Mouse (Mus musculus) right cerebral cortex, postnatal 14 days (tissue): ENCODE data around the gene Rhd.
"Not testable (repeated sequence)": the region's sequence is repeated elsewhere in the genome, so short reads cannot be mapped to it uniquely, and the experiment has no call there.

Source experiments
- DNase-seq: peaks from one replicate; pipeline ENCODE4 v3.0.0; 2022

Rhd gene

DNA sequence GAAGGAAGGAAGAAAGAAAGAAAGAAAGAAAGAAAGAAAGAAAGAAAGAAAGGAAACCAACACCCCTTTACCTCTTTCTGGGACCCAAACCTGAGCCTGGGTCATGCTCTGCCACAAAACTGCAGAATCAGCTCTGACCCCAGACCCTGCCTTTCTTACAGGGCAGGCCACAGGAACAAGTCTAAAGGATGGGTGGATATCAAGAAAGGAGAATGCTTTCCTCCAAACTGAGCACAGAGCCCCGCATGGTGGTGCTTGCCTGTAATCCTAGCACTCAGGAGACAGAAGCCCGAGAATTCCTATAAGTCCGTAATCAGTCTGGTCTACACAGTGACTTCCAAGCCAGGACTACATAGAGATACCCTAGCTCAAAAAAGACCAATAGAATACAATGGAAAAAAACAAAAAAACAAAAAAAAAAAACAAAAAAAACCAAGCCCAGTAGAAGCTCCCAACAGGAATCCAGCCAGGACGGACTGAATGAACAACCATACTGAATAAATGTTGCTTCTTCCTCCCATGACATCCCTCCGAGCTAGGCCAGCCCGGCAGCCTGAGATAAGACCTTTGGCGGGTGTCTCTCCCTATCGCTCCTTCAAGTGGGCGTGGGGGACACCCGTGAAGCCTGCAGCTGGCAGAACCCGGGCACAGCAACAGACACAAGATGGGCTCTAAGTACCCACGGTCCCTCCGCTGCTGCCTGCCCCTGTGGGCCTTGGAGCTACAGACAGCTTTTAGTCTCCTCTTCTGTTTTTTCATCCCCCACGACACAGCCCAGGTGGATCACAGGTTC lies at the start of gene Rhd:
Gene Rhd (plus strand): TSS at position 600 of the 793 bp plus-strand sequence.
- no peak for DNase-seq

DNA sequence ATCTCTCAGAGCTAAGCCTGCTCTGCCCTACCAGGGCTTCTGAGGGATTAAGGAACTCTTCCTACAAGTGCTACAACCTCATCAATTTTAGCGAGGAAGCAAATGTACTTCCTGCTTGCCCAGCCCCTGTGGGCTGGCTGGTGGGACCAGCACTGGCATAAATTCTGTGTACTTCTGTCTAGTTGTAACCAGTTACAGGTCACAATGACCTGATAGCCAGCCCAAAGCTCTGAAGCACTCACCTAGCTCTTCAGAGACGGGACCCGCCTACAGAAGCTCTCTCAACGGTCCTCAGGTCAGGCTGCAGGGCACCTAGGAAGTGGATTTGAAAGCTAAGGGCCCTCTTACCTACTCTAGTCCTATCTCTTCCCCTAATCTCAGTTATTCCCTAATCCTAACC lies 46.6 kb upstream of the Rhd start:
- DNase-seq = no peak

DNA sequence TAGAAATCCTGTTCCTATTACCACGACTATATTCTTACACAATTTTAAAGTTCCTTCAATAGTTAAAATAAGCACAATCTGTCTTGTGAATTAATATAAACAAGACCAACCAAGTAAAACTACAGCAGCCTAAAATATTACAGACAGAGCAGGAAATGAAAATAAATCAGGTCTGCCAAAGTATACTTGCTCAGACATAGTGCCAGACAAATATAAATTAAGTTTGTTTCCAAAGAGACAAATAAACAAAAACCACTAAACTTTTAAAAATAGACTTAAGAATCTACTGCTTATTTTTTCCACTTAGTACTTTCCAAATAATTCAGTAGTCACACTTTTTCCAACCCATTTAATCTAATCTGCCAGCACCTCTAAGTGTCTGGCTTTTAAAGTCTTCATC lies 43.3 kb upstream of the Rhd start:
- no peak for DNase-seq

DNA sequence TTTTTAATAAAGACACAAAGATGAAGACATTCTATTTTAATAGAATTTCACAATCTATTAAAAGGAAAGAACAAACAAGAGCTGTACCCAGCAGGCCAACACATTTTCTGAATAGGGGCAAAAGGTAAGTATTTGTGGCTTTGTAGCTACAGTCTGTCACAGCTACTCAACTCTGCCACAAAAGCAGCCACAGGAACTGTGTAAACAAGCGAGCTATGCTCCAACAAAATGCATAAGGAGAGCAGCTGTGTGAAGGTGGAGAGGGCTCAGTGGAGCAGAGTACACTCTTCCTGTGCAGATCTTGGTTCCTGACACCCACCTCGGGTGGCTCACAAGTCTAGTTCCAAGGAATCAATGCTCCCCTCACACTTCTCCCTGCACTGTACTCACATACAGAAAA lies 40.8 kb upstream of the Rhd start:
- no peak for DNase-seq

DNA sequence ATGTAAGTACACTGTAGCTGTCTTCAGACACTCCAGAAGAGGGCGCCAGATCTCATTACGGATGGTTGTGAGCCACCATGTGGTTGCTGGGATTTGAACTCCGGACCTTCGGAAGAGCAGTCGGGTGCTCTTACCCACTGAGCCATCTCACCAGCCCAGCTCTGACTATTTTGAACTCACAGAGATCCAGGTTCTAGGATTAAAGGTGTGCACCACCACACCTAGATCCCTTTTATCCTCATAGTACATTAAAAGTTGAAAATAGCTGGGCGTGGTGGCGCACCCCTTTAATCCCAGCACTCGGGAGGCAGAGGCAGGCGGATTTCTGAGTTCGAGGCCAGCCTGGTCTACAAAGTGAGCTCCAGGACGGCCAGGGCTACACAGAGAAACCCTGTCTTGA lies 38.5 kb upstream of the Rhd start:
- DNase-seq = not testable (repeated sequence)

DNA sequence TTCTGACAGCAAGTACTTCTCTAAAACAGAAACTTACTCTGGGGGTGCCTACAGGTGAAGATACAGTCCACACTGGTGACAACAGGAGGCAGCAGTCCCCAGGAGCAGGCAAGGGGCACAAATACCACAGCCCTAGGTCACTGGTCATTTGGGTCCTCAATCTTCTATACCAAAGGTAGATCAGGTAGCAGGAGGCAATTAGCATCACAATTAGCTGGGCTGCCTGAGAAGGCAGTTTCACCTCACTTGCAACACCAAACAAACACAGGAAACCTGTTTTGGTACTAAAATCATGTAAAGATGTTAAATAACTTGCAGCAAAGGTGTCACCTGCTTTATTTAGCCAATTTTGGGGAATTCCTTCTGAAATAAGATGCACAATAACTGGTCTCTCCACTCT lies 38.0 kb upstream of the Rhd start:
- DNase-seq = no peak

DNA sequence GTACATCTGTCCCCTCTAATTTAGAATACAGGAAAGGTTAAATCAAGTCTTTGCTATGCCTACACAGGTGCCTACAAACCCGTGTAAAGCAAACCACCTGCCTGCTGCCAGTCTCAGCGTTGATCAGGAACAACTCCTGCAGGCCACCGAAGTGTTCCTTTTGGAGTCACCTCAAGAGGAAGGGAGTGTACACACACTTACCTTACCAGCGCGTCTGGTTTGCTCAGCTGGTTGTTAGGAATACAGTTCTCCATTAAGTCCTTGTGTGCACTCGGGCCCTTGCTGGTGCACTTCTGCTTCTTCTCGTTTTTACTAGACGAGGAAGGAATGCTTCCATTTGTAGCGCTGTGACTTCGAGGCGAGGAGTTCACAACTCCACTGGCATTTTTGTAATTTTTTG lies 36.5 kb upstream of the Rhd start:
- no peak for DNase-seq

DNA sequence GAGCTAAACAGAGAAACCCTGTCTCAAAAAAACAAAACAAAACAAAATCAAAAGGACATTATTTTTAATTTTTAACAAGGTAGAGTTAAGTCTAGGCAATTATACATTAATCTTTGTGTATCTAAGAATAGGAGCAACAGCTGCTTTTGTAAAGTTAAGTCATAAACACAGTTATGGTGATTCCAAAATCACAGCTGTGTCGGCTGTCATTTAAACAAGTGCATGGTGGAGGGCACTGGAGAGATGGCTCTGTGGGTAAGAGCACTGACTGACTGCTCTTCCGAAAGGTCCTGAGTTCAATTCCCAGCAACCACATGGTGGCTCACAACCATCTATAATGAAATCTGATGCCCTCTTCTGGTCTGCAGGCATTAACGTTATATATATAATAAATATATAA lies 32.4 kb upstream of the Rhd start:
- DNase-seq = no peak

DNA sequence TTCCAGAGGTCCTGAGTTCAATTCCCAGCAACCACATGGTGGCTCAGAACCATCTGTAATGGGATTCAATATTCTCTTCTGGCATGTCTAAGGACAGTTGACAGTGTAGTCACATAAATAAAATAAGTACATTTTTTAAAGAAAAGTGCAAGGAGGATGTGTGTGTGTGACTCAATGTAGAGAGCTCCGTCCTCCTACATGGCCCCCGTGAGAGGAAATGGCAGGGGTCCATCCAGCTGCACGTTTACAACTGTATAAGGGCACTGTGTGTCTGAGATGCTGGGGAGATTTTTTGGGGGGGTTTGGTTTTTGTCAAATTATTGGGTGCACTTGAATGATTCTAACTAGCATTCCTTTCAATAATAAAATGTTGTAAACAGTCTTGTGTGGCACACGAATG lies 28.9 kb upstream of the Rhd start:
- no peak for DNase-seq

DNA sequence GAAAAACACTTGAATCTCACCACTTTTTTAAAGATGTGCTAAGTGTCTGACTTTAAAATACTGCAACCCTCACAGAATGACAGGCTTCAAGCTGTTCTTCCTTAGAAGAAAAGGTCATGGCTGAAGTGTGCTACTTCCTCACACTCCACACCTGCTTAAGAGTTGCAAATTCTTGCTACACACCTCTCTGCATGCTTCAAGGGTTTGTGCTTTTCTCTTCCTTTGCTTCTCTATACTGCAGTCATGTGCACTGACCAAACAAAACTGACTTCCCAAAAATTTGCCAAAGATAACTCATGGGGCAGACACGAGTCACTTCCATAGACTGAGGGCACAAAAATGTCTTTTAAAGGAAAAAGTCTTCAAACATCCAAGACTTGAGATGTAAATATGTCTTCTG lies 26.1 kb upstream of the Rhd start:
- DNase-seq = no peak

DNA sequence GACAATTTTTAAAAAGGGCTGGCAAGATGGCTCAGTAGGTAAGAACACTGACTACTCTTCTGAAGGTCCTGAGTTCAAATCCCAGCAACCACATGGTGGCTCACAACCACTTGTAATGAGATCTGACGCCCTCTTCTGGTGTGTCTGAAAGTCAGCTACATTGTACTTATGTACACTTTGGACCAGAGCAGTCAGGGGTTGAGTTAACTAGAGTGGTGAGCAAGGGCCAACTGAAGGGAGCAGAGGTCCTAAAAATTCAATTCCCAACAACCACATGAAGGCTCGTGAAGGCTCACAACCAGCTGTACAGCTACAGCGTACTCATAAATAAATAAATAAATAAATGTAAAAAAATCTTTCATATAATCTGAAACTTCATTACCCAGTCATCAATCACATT lies 25.6 kb upstream of the Rhd start:
- DNase-seq = not testable (repeated sequence)

DNA sequence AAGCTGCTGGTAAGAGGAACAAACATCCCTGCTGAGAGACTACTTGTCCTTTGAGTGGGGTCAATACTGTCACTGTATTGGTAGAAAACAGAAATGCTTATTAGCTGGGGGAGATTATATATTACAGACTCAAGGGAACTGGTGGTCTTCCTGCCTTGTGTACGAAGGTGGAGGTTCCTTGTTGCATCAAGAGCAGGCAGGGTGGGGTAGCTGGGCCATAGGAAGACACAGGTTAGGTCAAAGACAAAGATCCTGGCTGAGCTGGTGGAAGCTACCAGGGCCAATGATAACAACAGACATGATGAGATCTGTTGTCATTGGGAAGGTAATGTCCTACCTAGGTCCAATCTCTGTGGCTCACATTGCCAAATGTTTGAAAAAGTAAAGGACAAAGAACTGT lies 24.1 kb upstream of the Rhd start:
- DNase-seq = no peak

DNA sequence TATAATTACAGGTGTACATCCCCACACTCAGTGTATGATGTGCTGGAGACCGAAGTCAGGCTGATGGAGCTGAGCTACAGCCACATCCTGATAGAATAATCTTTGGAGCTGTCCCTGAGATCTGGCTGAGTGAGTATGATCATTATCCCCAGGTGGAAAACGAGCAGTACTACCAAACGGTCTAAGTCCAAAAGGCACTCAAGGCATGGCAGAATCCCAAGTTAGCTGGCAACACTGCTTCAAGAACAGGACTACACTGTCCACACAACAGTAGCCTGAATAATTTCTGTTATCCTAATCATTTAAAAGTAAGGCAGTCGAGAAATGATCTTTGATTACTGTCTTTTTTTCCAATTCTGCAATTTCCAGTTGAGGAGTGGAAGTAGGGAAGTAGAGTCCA lies 20.8 kb upstream of the Rhd start:
- no peak for DNase-seq

DNA sequence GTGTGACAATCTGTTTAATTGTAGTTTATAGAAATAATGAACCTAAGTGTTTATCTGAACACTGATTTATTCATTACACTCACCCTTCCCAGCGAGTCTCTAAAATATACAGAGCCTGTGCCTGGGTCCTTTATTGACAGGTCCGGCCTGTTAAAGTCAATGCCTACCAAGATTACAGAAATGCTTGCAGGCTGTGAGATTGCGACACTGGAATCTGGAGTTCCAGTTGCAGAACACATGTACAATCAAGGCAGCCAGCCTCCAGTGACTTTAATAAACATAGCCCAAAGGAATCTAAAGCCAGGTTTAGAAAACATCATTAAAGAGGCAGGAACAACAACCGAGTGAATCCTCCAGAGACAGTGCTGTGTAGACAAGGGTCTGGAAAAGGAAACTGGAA lies 16.7 kb upstream of the Rhd start:
- no peak for DNase-seq

DNA sequence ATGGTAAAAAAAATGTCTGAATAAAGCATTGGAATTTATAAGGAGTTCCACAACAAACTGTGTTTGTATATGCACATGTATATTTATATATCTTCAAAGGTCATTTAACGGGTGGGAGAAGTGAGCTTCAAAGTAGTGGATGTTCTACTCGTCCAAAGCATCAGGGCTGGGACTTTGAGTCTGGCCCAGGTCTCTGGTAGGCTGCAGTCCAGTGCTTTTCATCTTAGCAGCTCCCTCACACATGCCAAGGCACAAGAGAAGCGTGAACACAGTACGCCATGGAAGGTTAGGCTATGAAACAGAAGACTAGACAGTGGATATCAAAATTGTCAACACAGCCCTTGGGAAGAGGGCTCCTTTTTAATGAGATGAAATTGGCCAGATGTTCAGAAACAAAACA lies 13.8 kb upstream of the Rhd start:
- DNase-seq = no peak

DNA sequence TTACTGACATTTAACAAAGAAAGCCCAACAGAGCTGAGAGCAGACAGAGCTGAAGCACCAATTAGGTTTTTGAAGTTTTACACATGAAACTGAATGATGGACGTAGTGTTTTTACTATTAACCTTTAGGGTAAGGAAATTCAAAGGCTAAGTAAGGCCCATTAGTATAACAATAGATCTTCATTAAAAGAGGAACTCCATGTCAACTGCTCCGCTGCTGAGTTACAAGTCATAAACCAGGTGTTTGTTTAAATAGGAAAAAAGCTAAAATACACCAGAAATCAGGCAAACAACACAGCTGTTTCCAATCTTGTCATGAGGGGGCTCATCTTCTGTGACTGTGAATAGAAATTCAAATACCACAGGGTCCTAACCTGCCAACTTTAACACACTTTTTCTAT lies 13.1 kb upstream of the Rhd start:
- DNase-seq = no peak

DNA sequence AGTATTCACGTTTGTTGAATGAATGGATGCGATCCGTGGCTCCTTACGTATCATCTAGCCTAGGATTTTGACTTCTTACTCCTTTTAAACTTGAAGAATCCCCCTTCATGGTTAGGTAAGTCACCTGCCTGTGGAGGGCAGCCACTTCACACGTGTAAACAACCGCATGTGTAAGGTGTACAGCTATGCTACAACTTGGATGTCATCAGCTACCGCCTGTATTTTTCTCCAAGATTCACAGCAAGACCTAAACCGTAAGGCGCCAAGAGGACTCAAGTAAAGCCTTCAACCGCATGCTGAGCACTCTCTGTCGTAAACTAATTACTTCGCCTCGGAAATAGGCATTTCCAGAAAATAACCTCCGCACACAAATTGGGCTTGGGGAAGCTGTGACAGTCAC lies 12.5 kb upstream of the Rhd start:
- no peak for DNase-seq

DNA sequence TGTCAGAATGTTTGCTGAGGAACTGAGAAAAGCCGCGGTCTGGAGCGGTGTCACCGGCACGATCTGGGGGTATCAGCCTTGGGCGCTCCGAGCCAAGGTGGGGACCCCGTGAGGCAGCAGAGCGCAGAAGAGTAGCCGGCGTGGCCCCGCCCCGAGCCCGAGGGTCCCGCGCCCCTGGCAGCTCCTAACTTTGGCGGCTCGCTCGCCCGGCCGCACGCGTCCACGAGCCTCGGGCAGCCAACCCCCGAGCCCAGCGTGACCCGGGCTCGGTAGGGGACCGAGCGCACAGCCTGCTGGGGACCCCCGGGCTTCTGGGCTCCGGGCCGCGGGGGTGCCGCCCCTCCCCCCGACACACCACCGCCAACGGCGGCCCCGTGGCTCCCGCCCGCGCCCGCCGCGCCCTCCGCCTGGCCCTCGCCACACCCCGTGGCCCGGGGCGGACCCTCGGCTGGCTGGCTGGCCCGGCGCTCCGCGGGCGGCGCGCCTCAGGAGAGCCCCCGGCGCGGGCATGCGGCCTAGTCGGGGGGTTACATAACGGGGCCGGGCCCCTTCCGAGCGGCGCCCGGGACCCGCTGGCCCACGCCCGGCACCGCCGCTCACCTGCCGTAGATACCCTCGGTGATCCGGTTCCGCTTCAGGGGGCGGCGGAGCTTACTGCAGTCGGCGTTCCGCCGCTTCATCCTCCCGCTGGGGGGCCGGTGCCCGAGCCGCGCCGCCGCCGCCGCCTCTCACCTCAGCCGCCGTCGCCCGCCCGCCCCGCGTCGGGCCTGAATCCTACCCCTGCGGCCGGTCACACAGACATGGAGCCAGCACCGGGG lies 11.7 kb upstream of the Rhd start:
- DNase-seq = peak; percentile 36

DNA sequence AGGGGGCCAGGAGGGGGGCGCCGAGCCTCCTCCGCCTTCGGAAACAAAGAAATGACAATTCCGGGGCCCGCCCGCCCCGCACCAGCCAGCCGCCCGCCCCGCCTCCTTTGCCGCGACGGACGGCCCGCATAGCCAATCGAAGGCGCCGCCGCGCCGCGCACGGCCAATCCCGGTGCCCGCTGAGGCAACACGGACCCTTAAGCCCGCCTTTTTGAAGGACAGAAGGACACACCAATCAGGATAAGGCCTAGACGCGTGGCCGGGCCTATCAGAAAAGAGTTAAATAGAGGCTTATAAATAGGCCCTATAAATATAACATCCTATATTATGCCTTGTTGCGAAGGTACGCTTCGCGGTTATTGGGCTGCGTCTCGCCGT lies 11.1 kb upstream of the Rhd start, which contains the start of gene Maco1:
Gene Maco1 (minus strand): TSS at position 87 of the 378 bp plus-strand sequence.
- DNase-seq = peak; percentile 98

DNA sequence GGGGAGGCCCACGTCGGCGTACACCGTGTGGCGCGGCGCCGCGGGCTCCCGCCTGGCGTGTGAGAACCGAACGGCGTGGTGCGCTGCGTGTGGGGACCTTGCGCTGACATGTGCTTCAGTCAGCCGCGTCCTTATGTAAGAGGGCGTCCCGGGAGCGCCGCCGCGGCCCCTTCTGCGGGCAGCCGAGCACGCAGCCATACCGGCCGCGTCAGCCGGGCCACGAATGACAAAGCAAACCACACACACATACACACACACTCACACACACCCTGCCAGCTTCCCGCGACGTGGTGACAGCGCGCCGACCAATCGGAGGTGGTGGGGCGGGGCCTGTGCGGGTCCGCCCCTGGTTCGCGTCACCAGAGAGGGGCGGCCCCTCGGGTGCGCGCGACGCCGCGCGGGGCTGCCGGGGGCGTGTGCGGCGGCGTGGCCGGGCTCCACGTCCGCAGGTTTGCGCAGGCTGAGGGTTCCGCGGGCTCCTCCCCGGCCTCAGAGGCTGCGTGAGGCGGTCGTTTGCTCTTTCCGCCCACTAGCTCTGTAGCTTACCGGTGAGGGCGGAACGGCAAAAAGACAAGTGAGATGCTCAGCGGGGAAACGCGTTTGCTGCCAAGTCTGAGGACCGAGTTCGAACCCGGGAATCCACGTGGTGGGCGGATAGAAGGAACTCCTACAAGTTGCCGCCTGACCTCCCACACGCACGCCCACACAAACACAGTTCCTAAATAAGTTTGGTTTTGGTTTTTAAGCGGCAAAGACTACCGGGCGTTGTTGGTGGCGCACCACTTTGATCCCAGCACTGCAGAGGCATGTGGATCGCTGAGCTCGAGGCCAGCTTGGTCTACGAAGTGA lies 10.5 kb upstream of the Rhd start:
- peak; percentile 93 for DNase-seq

DNA sequence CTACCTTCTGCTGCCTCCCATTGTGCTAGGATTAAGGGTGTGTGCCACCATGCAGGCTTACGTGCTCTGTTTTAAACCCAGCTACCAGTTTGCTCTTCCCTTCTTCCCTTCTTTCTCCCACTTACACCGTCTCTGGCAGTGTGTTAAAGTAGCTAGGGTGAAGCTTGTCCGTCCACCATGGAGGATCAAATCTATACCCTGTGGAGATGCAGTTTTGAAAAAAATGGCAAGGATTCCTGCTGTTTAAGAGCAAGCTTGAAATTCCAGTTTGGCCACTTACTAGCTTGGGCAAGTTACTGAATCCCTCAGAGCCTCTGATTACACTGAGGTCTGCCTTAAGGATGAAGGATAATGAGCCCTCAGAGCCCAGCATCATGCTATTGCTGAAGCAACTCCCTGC lies 9.0 kb upstream of the Rhd start:
- DNase-seq = no peak

DNA sequence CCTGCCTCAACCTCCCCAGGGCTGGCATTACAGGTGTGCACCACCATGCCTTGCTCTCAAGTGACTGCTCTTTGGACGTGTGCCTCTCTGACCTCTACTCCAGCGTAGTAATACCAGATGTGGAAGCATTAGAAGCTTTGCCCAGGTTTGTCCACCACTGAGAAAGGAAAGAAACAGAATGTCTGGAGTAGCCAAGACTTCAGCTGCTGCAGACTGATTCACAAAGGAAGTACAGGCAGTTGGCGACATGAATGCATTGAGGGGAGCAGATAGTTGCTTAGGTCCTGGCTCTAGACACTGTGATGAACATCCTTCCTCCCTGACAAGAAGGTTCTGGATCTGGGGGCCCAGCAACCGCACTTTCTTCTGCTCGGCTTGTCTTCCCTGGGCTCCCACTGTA lies 8.3 kb upstream of the Rhd start:
- DNase-seq = no peak

DNA sequence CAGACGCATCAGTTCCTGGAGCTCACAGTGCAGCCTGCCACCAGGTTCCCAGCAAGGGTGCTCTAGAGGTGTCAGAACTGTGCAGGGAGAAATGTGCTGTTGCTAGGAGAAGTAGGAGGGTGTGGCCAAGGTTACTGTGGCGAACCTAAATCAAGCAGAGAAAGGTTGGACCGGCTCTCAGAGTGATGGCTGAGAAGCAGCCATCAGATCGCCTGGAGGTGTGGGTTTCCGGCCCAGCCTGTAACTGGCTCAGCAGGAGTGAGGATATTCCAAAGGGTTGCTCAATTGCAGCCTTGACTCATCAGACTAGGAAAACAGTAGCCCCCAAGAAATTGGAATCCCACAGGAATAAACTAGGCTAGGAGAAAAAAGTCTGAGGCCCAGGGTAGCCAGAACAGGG lies 7.8 kb upstream of the Rhd start:
- no peak for DNase-seq

DNA sequence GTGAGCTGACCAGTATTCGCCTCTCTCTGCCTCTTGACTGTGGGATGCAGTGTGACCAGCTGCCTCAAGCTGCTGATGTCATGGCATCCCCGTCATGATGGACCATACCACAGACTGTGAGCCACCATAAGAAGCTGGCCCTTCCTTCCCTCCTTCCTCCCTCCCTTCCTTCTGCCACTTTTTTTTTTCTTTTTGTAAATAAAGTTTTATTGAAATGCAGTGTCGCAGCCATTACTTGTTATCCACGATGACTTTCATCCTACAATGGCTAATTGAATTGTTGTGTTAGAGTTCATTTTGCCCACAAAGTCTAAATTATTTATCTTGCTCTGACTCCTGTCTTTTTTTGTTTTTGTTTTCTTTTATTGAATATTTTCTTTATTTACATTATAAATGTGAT lies 5.8 kb upstream of the Rhd start:
- DNase-seq = no peak
